Mouse (Mus musculus) embryo, embryonic 11 days (tissue): ENCODE data around the gene Myo18a.

Source experiments
- DNase-seq: peaks from one replicate; pipeline ENCODE4 v3.0.0-alpha.2; 2015

The Myo18a gene

DNA sequence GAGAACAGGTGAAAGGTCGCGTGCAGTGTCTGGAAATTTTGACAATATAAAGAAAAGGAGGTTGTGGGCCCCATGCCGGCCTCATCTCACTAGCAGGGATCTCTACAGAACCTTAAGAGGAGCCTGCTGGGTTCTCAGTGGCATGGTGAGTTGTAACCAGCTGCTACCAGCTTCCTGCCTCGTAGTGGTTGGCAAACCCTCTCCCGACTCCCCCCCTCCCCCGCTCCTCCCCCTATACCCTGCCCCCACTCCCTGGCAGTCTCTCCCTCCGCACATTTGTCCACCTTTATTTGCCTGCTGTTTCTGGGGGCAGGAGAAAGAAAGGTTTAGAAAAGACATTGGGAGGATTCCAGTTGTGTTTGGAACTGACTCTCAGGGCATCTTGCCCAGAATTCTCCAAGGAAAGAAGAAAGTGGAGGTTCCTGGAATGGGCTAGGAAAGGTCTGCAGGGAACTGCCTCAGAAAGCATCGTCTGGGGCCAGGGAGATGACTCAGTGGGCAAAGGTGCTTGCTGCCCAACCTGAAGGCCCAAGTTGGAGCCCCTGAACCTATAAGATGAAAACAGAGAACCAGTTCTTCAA lies 138.8 kb downstream of the Myo18a start:
- no peak for DNase-seq

DNA sequence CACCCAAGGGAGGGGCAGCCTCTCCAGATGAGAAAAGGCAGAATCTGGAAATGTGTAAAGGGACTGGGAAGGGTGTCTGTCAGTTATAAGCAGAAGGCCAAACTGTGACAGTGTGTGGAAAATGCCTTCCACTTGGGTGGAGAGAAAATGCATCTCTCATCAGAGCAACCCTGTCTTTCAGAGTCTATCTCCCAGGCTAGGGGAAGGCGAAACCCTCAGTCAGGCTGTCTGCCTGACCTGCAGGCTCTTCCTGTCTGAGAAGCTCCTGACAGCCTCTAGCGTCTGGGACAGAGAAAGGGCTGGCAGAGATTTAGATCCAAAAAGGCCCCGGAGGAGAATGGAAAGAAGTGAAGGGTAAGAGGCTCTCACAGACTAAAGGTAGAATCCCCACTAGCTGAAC lies 140.7 kb downstream of the Myo18a start:
- DNase-seq, result no peak

DNA sequence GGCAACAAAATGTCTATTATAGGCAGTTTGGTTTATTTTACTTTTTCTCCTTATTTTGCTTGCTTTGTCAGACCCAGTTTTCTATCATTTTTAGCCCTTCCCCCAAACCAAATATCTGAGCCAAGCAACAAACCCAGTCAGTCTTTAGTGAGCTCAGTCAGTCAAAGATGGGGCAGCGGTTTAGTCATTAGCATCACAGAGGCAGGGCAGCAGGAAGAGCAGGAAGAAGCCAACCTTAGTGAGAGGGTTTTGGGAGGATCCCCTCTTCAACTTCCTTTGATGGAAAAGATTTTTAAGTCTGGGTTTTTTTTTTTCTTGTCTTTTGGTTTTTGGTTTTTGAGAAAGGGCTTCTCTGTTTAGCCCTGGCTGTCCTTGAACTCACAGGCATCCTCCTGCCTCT lies 141.7 kb downstream of the Myo18a start:
- no peak for DNase-seq

DNA sequence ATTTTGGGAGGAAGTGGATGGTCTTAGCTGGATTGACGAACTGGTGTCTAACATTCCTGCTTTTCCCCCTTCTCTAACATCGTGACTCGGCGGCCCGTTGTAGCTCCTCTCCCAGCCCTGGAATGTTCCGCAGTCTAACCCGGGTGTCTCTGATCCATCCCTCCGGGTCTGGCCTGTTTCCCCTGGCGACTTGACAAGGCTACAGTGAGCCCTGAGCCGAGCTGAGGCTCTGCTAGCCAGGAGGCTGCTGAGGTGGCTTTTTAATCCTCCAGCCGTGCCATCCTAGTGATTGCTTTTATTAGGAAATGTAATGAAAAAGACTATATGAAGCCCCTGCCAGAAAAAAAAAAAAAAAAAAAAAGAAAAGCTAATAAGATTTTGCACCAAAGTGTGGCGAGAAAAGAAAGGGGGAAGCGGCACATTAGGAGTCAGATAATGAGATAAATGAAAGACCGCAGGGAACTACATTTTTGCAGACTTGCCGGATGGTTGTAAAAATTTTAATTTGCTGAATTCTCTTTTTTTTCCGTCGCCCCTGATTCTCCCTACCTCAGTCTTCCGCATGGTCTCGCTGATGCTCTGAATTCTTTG lies 143.1 kb downstream of the Myo18a start:
- DNase-seq, result no peak

DNA sequence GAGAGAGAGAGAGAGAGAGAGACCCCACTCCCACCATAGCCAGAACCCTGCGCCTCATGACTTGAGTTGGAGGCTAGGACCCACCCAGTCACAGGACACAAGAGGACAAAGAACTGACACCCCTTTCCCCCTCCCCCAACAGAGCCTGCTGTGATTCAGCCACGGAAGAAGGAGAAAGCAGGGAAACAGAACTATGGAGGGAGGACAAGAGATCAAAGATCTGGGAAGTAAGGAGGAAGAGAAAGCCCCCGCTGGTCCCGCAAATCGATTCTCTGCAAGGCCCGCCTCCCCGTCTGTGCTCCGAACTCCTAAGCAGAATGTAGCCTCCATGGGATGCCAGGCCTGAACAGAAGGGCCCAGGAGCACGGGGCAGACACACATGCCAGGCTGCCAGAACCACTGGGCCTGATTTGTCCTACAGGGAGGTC lies 143.7 kb downstream of the Myo18a start:
- DNase-seq, result peak; percentile 47

DNA sequence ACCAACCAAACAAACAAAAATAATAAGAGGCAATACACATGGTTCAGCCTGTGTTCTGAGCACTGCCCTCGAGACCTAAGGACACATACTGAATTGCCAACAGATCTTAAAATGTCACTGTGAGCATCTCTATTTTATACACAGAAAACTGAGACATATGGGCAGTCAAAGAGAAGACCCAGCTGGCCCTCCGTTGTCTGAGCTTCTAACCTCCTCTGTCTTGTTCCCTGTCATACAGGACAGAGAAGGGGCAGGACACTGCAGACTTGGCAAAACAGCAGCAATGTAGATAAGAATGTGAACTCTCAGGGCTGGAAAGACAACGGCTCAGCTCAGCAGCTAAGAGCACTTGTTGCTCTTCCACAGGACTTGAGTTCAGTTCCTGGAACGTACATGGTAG lies 145.4 kb downstream of the Myo18a start:
- no peak for DNase-seq

DNA sequence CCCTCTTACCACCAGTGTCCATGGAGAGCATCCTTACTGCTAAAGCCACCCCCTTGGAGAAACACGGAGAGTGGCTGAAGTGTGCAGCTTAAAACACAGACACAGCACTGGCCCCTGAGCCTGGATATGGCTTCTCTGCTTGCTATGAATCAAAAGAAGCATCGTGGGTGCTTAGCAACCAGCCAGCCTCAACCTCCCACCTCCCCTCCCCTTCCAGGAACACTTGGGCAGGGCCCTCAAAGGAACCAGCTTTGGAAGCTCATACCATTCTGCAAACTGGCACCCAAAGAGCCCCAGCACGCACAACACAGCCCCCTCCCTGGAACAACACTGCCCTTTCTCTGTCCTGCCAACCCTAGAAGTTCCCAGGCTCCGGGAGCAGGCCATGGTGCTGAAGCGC lies 146.3 kb downstream of the Myo18a start:
- no peak for DNase-seq

DNA sequence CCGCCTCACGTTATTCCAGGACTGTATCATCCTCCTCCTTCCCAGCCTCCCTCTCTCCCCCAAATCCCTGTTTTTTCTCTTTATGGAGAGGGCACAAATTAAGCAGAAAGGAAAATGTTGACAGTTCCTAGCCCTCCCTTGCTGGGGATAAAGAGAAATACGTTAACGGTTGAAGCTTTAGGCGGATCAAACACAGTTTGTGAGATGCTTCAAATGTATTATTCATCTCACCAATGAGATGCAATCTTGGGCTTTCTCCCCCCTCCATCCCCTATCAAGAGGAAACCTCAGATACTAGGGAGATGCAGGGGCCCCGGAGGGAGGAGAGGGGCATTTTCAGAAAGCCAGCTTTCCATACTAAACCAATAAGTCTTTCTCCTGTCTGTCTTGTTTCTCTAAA lies 146.7 kb downstream of the Myo18a start:
- no peak for DNase-seq

DNA sequence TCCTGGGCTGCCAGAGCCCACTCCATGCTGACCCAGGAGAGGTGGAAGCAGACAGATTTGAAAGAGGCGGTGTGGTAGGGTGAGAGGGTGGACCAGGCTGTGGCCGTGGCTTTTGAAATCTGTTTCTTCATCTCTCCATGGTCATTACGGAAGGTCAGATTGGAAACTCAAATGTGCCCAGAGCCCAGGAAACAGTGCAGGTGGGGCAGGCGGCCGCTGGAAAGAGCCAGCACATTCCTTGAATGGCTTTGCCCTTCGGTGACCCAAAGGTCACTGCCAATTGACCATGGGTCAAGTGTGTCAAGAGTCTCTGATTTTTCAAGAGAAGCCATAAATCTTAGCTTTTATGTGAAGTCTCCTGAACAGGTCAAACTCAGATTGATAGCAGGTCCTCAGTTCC lies 150.5 kb downstream of the Myo18a start:
- DNase-seq, result peak; percentile 49

DNA sequence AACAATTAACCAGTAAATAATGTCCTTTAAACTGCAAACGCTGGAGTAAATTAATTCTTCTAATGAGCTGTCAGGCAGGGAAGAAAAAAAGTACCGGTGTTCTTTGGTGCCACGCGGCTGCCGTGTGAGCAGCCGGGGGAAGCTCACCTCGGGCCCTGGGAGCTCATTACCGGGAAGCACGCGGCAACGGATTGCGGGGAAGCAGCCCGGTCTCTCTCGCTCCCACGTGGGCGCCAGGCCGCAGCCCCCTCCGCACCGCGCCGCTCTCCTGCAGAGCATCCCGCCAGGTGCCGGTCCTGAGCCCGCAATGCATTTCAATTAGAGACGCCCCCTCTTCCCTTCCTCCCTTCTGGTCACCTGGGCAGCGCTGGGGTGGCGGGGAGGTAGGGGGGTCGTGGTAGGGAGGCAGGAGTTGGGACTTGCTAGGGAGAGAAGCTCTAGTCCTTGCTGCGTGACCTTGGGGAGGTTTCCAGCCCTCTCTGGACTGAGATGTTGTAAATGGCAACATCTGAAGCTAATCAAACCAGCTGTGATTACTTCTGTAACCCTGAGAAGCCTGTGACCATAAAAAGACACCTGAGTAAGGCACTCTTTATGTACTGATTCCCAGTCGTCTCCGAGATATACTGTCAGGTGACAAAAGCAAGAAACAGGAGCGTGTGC lies 151.7 kb downstream of the Myo18a start:
- DNase-seq, result no peak
